Comparison of ENCODE assay signal across 24 mouse cellular contexts in the genomic region with DNA sequence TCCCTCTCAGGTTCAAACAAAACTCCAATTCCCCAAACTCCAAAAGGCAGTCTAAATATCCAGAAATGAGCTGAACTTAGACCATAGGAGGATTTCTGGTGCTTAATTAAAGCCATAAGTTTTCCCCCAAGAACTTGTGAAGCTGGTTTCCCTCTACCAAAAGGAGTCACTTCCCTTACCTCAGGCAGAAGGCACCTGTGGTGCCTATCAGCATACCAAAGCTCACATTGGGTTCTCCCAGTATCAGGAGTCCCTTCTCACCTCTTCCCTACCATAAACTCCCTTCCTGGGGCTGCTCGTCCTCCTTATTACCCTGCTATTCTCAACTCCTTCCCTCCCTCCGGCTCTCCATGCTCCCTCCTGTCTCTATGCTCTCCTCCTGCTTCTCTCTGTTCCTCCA. TPM values are rescaled to one million over a fixed set of nuclear protein-coding genes. Genes with fewer than 3 reads are reported as not detected.
DNase-seq lines count a peak whose midpoint lies in the region; ATAC-seq and TF ChIP-seq lines count a peak whose summit lies in the region.
"Had no signal": no experiment of that assay in that cellular context is flagged by ENCODE, and none has a peak within 500 bp of the region (broad histone marks: within the 10 kb centered on the region; RNA-seq: fewer than 3 reads in every experiment).

No protein-coding gene starts in this region.

- H3K36me3 ChIP-seq in embryonic facial prominence, embryonic 15.5 days: no peaks in the 10 kb centered on the region
- no peaks in the 10 kb centered on the region for H3K36me3 ChIP-seq in embryonic facial prominence, embryonic 10.5 days (replicated peaks)
- H3K36me3 ChIP-seq in E14TG2a.4 (ENCODE audit: insufficient read depth, low read length): no peaks in the 10 kb centered on the region
- H3K36me3 ChIP-seq in limb, embryonic 10.5 days: no peaks in the 10 kb centered on the region
- H3K36me3 ChIP-seq: embryonic facial prominence, embryonic 13.5 days; forebrain, embryonic 15.5 days; G1E had no signal

- no peak for TF ChIP-seq CTCF in E14TG2a.4 (conservative IDR thresholded peaks at IDR 0.05; ENCODE audit: low read length)

- 35% methylated on average over 2 of the region's 2 CpGs for WGBS in embryonic facial prominence, embryonic 15.5 days
- 44% methylated on average over 2 of the region's 2 CpGs for WGBS in embryonic facial prominence, embryonic 10.5 days
- WGBS in limb, embryonic 10.5 days: 24% methylated on average over 2 of the region's 2 CpGs

- no peak overlapping the region for H3K4me2 ChIP-seq in embryonic facial prominence, embryonic 15.5 days (replicated peaks)
- H3K4me2 ChIP-seq: embryonic facial prominence, embryonic 13.5 days; forebrain, embryonic 13.5 days; forebrain, embryonic 15.5 days had no signal

- 0 out of 2 replicates have a peak overlapping the region, but pooled peaks have one; percentile 4 for H3K27ac ChIP-seq in embryonic facial prominence, embryonic 15.5 days (replicated peaks)
- H3K27ac ChIP-seq in embryonic facial prominence, embryonic 10.5 days (replicated peaks): no peak overlapping the region
- peak overlapping the region; percentile 44 for H3K27ac ChIP-seq in limb, embryonic 10.5 days
- H3K27ac ChIP-seq: embryonic facial prominence, embryonic 13.5 days; forebrain, embryonic 13.5 days; forebrain, embryonic 15.5 days had no signal

- 0 out of 2 replicates have a peak, but pooled peaks cover 4% of the 10 kb centered on the region for H3K4me1 ChIP-seq in embryonic facial prominence, embryonic 15.5 days
- H3K4me1 ChIP-seq in embryonic facial prominence, embryonic 10.5 days: peaks cover 10% of the 10 kb centered on the region; the same call in 1 of the 2 replicates
- H3K4me1 ChIP-seq in E14TG2a.4 (replicated peaks; ENCODE audit: low read depth, low read length): peaks cover 58% of the 10 kb centered on the region
- peaks cover 21% of the 10 kb centered on the region for H3K4me1 ChIP-seq in limb, embryonic 10.5 days
- H3K4me1 ChIP-seq: forebrain, embryonic 13.5 days; forebrain, embryonic 15.5 days had no signal

- ATAC-seq in embryonic facial prominence, embryonic 15.5 days (ENCODE audit: insufficient number of reproducible peaks, low FRiP score, low TSS enrichment, low read depth): no peak
- ATAC-seq: activated CD4-positive, CD25-positive, alpha-beta regulatory T cell, adult 4 months; CD4-positive, CD25-positive, alpha-beta regulatory T cell, adult 4 months; forebrain, embryonic 13.5 days; forebrain, embryonic 15.5 days; forebrain, postnatal 0 days; Patski had no signal

- no peaks in the 10 kb centered on the region for H3K9me3 ChIP-seq in embryonic facial prominence, embryonic 15.5 days (replicated peaks)
- H3K9me3 ChIP-seq in embryonic facial prominence, embryonic 10.5 days: no peaks in the 10 kb centered on the region
- H3K9me3 ChIP-seq in E14TG2a.4 (ENCODE audit: low read length): no peaks in the 10 kb centered on the region
- no peaks in the 10 kb centered on the region for H3K9me3 ChIP-seq in limb, embryonic 10.5 days (replicated peaks)
- H3K9me3 ChIP-seq: embryonic facial prominence, embryonic 13.5 days; forebrain, embryonic 13.5 days; forebrain, embryonic 15.5 days; G1E had no signal

- H3K4me3 ChIP-seq in embryonic facial prominence, embryonic 15.5 days (replicated peaks): no peak overlapping the region
- H3K4me3 ChIP-seq in embryonic facial prominence, embryonic 10.5 days: no peak overlapping the region
- peak overlapping the region; percentile 23; the same call in 1 of the 2 replicates for H3K4me3 ChIP-seq in E14TG2a.4 (replicated peaks; ENCODE audit: low read length)
- no peak overlapping the region for H3K4me3 ChIP-seq in limb, embryonic 10.5 days
- H3K4me3 ChIP-seq: embryonic facial prominence, embryonic 13.5 days; forebrain, embryonic 13.5 days; forebrain, embryonic 15.5 days had no signal

- no peaks in the 10 kb centered on the region for H3K27me3 ChIP-seq in embryonic facial prominence, embryonic 15.5 days
- H3K27me3 ChIP-seq in embryonic facial prominence, embryonic 10.5 days (replicated peaks; ENCODE audit: low read depth, poor library complexity, severe bottlenecking): no peaks in the 10 kb centered on the region
- H3K27me3 ChIP-seq in E14TG2a.4 (ENCODE audit: insufficient read depth, low read length): peaks cover 3% of the 10 kb centered on the region; the same call in 1 of the 2 replicates
- no peaks in the 10 kb centered on the region for H3K27me3 ChIP-seq in limb, embryonic 10.5 days (ENCODE audit: low read depth, poor library complexity, severe bottlenecking)
- H3K27me3 ChIP-seq: embryonic facial prominence, embryonic 13.5 days; forebrain, embryonic 13.5 days; forebrain, embryonic 15.5 days; Patski had no signal

- no peak for DNase-seq in embryonic facial prominence, embryonic 10.5 days (ENCODE audit: low spot score)
- DNase-seq in R1 (ENCODE audit: low read depth, low spot score): peak; percentile 77
- DNase-seq in limb, embryonic 10.5 days (ENCODE audit: low spot score): no peak
- no peak for DNase-seq in layer of hippocampus, postnatal 36 days
- DNase-seq in gastrocnemius, postnatal 10 days: no peak
- DNase-seq: adrenal gland, adult 8-10 months; adrenal gland, postnatal 14 days; adrenal gland, postnatal 36 days; B cell, adult 2 months; cerebellum, adult 11-12 months; cerebellum, adult 2 months; cerebellum, adult 9-10 months; cerebellum, postnatal 10 days; cerebellum, postnatal 25 days; forebrain, postnatal 0 days had no signal

- H3K9ac ChIP-seq in embryonic facial prominence, embryonic 15.5 days: no peak overlapping the region
- H3K9ac ChIP-seq: embryonic facial prominence, embryonic 13.5 days; forebrain, embryonic 13.5 days; forebrain, embryonic 15.5 days; forebrain, postnatal 0 days had no signal

RNA-seq across cellular contexts. Expression of gene Slc2a1, which starts 20.1 kb away (rescaled TPM):
- 141 and 160 TPM in 2 replicates for polyA plus RNA-seq in embryonic facial prominence, embryonic 15.5 days (2015; fragmentation: Nextera tagmentation; extraction: Ambion mirVana)
- 140 and 166 TPM in 2 replicates for polyA plus RNA-seq in embryonic facial prominence, embryonic 10.5 days (2016; fragmentation: Nextera tagmentation; extraction: Ambion mirVana)
- 110 and 139 TPM in 2 replicates for polyA plus RNA-seq in limb, embryonic 10.5 days (2016; fragmentation: Nextera tagmentation; extraction: Ambion mirVana)
- 100 to 1,000 TPM in 1 of 2 experiments, 10 to 100 TPM in 1; 76.1 to 104 TPM for total RNA-seq in layer of hippocampus, postnatal 36 days (2021)
- 1 to 10 TPM; 5.2 to 5.4 TPM for total RNA-seq in gastrocnemius, postnatal 10 days (2021)
